Mouse (Mus musculus): ENCODE results near the gene Foxo1. TPM values are rescaled to one million over a fixed set of nuclear protein-coding genes. Genes with fewer than 3 reads are reported as not detected.

Foxo1 gene
- polyA plus RNA-seq (2015; fragmentation: Nextera tagmentation; extraction: Ambion mirVana): 2.8 and 3.1 TPM in 2 replicates

DNA sequence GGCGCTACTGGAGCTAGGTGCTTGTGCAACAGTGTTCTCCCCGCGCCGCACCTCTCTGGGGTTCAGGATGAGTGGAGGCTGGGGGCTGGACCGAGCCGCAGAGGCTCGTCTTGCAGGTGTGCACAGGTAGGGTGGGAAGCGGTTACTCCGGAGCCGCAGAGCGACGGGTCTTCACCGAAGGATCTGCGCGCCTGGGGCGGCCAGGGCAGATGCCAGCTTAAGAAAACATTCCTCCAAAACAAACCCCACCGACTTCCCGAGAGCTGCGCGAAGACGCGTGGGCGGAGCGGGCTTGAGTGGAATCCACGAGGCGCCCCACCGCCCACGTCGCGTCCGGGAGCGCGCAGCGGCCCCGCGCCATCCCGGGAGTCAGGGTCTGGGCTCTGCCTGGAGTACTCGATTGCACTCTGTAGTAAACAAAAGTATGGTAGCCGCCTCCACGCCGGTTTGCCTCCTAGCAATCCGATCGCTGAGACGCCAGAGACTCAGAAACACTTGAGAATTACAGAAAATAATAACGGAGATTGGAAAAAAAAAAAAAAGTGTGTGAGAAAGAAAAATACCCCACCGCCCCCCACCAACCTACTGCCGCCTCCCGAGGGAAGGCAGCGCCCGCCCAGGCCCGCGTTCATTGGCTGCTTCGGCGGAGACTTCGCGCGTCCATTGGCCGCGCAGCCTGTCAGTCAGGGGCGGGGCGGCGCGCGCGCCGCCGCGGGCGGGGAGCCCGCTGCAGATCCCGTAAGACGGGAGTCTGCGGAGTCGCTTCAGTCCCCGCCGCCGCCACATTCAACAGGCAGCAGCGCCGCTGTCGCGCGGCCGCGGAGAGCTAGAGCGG, at the start of gene Foxo1:
TSS of gene Foxo1 (plus strand) at position 685 of the 835 bp plus-strand sequence.
- Histone ChIP-seq H3K27me3 (ENCODE audit: control insufficient read depth, insufficient read depth, low read depth, low read length) (peaks cover 37% of the 10 kb centered on the region), H3K9ac (ENCODE audit: low read depth, low read length) (peak within 1 kb of the TSS; percentile 73), H3K36me3 (ENCODE audit: control insufficient read depth, insufficient read depth, low read length) (no peaks in the 10 kb centered on the region), H3K9me3 (replicated peaks; ENCODE audit: control insufficient read depth, low read length, poor library complexity, severe bottlenecking) (no peaks in the 10 kb centered on the region), H3K4me2 (ENCODE audit: low read length) (peak within 1 kb of the TSS; percentile 82), H3K27ac (ENCODE audit: low read length) (peak within 1 kb of the TSS; percentile 51; the same call in 1 of the 2 replicates), H3K4me1 (ENCODE audit: control insufficient read depth, insufficient read depth, low read length) (peaks cover 15% of the 10 kb centered on the region), H3K4me3 (ENCODE audit: low read depth, low read length) (peak within 1 kb of the TSS; percentile 76)
- ATAC-seq: peak; percentile 96
- under 1% methylated on average over 85 of the region's 85 CpGs for WGBS

DNA sequence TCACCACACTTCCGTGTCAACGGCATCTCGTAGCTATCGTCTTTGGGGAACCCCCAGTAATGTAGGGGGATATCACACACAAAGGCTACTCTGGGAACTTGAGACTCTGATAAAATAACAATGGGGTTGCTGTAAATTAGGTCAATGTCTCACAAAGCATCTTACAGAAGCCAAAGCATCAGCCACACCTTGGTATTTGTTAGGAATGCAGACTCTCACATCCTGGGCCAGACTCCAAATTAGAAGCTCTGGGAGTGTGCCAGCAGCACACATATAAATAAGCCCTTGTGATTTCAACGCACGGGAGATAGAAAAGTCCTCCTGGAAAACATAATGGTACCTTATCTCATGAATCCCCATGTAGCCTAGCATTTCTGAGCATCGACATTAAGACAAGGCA, 49.3 kb upstream of the Foxo1 start:
- no peaks in the 10 kb centered on the region for H3K9me3 ChIP-seq (replicated peaks; ENCODE audit: control insufficient read depth, low read length, poor library complexity, severe bottlenecking)
- no peak overlapping the region for H3K27ac ChIP-seq (ENCODE audit: low read length)
- WGBS: 81% methylated on average over 7 of the region's 7 CpGs
- no peak overlapping the region for H3K9ac ChIP-seq (ENCODE audit: low read depth, low read length)
- no peak overlapping the region for H3K4me2 ChIP-seq (ENCODE audit: low read length)
- no peaks in the 10 kb centered on the region for H3K27me3 ChIP-seq (ENCODE audit: control insufficient read depth, insufficient read depth, low read depth, low read length)
- no peak overlapping the region for H3K4me3 ChIP-seq (ENCODE audit: low read depth, low read length)
- H3K4me1 ChIP-seq (ENCODE audit: control insufficient read depth, insufficient read depth, low read length): no peaks in the 10 kb centered on the region
- ATAC-seq: no peak
- H3K36me3 ChIP-seq (ENCODE audit: control insufficient read depth, insufficient read depth, low read length): no peaks in the 10 kb centered on the region

DNA sequence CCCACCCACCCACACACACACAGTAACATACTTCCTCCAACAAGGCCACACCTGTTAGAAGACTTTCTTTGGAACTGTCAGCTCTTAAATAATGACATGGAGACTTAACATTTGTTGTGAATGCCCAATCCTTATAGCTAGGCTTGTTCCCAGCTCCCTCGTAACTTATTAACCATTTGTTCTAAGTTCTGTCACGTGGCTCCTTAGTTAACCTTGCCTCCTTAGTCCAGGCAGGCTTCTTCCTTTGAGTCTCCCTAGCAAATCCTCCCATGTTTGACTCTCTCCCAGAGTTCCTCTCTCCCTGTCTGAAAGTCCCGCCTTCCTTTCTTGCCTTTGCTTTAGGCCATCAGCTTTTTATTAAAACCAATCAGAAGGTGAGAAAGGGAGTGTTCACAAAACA, 47.1 kb upstream of the Foxo1 start:
- H3K4me3 ChIP-seq (ENCODE audit: low read depth, low read length): no peak overlapping the region
- no peak for ATAC-seq
- 88% methylated on average over 3 of the region's 3 CpGs for WGBS

DNA sequence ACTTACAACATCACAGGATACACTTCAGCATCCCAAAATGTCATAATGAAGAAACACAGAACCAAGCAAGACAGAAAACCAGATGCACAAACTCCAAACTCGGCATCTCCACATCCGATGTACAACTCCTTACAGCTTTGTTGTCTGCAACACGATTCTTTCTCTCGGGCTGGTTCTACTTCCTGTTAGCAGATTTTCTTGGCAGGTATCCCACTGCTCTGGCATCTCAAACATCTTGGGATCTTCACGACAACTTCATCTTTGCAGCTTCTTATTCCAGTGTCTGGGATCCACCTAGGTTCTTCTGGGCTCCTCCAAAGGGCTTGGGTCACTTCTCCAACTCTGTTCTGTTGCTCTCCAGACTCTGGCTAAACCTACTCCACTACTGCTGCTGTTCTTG, 46.2 kb upstream of the Foxo1 start:
- Histone ChIP-seq H3K27ac (ENCODE audit: low read length) (no peak overlapping the region), H3K9me3 (replicated peaks; ENCODE audit: control insufficient read depth, low read length, poor library complexity, severe bottlenecking) (no peaks in the 10 kb centered on the region), H3K4me3 (ENCODE audit: low read depth, low read length) (no peak overlapping the region), H3K27me3 (ENCODE audit: control insufficient read depth, insufficient read depth, low read depth, low read length) (no peaks in the 10 kb centered on the region), H3K4me1 (ENCODE audit: control insufficient read depth, insufficient read depth, low read length) (no peaks in the 10 kb centered on the region), H3K9ac (ENCODE audit: low read depth, low read length) (no peak overlapping the region), H3K4me2 (ENCODE audit: low read length) (no peak overlapping the region), H3K36me3 (ENCODE audit: control insufficient read depth, insufficient read depth, low read length) (no peaks in the 10 kb centered on the region)
- no peak for ATAC-seq
- WGBS: 84% methylated on average over 5 of the region's 5 CpGs

More for the DNA sequence above, 47.1 kb upstream of the Foxo1 start:
- H3K27me3 ChIP-seq (ENCODE audit: control insufficient read depth, insufficient read depth, low read depth, low read length): no peaks in the 10 kb centered on the region
- H3K4me2 ChIP-seq (ENCODE audit: low read length): no peak overlapping the region
- no peaks in the 10 kb centered on the region for H3K36me3 ChIP-seq (ENCODE audit: control insufficient read depth, insufficient read depth, low read length)
- no peak overlapping the region for H3K9ac ChIP-seq (ENCODE audit: low read depth, low read length)
- no peaks in the 10 kb centered on the region for H3K4me1 ChIP-seq (ENCODE audit: control insufficient read depth, insufficient read depth, low read length)
- no peak overlapping the region for H3K27ac ChIP-seq (ENCODE audit: low read length)
- H3K9me3 ChIP-seq (replicated peaks; ENCODE audit: control insufficient read depth, low read length, poor library complexity, severe bottlenecking): no peaks in the 10 kb centered on the region

DNA sequence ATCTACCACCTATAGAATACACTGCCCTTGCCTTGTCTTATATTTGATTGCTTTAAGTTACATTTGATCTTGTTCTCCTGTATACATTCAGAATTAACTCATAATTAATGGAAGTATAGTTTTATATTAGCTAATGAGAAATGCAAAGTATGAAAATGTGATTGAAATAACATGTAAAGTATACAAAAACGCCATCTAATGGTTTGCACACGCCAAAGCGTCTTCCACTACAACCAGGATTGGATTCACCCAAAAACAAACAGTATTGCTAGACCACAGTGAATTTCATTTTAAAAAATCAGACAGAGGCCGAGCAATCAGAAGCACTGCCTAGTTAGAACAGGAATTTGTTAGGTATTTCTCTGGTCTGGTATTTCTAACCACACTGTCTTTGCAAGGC, 31.6 kb upstream of the Foxo1 start:
- ATAC-seq: no peak
- Histone ChIP-seq H3K27ac (ENCODE audit: low read length) (no peak overlapping the region), H3K4me2 (ENCODE audit: low read length) (no peak overlapping the region), H3K9ac (ENCODE audit: low read depth, low read length) (no peak overlapping the region), H3K4me1 (ENCODE audit: control insufficient read depth, insufficient read depth, low read length) (no peaks in the 10 kb centered on the region), H3K9me3 (replicated peaks; ENCODE audit: control insufficient read depth, low read length, poor library complexity, severe bottlenecking) (no peaks in the 10 kb centered on the region), H3K4me3 (ENCODE audit: low read depth, low read length) (no peak overlapping the region), H3K36me3 (ENCODE audit: control insufficient read depth, insufficient read depth, low read length) (no peaks in the 10 kb centered on the region), H3K27me3 (ENCODE audit: control insufficient read depth, insufficient read depth, low read depth, low read length) (no peaks in the 10 kb centered on the region)
- WGBS: 81% methylated on average over 4 of the region's 4 CpGs

DNA sequence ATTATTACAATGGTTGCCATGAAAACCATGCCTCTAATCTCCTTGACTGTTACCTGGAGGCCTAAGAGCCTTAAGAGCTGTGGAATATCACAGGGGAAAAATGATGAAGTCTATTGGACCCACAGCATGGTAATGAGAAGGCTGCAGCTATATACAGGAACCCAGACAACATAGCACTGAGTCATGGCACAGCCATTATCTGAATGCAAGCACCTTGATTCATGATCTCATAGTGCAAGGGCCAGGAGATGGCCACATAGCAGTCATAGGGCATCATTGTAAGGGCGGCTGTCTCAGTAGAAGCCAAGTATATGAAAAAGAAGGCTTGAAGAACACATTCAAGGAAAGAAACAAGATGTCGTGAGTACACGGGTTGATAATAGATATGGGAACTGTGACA, 31.0 kb upstream of the Foxo1 start:
- no peak overlapping the region for H3K4me2 ChIP-seq (ENCODE audit: low read length)
- H3K27me3 ChIP-seq (ENCODE audit: control insufficient read depth, insufficient read depth, low read depth, low read length): no peaks in the 10 kb centered on the region
- no peak overlapping the region for H3K4me3 ChIP-seq (ENCODE audit: low read depth, low read length)
- H3K27ac ChIP-seq (ENCODE audit: low read length): no peak overlapping the region
- 94% methylated on average over 3 of the region's 3 CpGs for WGBS
- H3K9me3 ChIP-seq (replicated peaks; ENCODE audit: control insufficient read depth, low read length, poor library complexity, severe bottlenecking): no peaks in the 10 kb centered on the region
- 0 out of 2 replicates have a peak, but pooled peaks have one; percentile 51 for ATAC-seq
- no peaks in the 10 kb centered on the region for H3K4me1 ChIP-seq (ENCODE audit: control insufficient read depth, insufficient read depth, low read length)
- no peaks in the 10 kb centered on the region for H3K36me3 ChIP-seq (ENCODE audit: control insufficient read depth, insufficient read depth, low read length)
- no peak overlapping the region for H3K9ac ChIP-seq (ENCODE audit: low read depth, low read length)

DNA sequence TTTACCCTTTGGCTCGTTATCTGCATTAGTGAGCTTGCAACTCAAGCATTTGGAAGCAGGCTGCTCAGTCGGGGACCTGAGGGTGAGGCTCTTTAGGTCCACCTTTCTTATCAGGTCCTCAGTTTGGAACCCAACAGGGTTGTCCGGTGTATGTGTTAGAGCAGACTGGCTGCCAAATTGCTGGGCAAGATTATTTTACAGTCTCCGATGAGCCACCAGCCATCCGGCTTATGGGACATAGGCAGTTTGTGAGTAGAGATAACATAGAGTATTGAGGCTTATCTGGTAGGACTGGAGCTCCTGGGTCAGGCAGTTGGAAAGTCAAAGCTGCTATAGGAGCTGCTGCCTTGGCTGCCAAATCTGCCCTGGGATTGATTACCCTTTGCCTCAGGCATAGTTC, 27.1 kb upstream of the Foxo1 start:
- WGBS: 82% methylated on average over 5 of the region's 5 CpGs

DNA sequence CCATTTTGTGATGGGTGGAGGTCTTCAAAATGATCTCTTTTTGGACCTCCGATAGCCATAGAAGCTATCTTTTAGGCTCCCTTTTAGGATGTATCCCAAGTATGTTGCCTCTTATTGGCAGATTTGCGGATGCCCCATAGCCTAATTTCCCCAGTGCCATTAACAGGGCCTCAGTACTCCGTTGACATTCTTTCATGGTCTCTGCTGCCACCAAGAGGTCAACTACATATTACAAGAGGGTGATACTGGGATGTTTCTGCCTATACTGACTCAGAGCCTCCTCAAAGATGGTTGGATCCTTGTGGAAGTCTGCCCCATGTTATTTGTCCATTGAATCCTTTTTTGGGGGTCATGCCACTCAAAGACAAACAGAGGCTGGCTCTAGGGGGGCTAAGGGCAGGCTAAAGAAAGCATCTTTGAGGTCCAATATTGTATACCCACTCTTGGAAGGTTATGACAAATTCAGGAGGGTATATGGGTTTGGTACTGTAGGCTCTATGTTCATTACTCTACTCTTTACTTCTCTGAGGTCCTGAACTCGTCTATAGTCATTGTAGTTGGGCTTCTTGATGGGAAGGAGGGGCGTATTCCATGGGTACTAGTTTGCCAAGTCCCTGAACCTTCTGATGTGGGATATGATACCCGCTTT, 25.6 kb upstream of the Foxo1 start:
- 40% methylated on average over 6 of the region's 6 CpGs for WGBS
- Histone ChIP-seq H3K4me3 (ENCODE audit: low read depth, low read length) (no peak overlapping the region), H3K4me1 (ENCODE audit: control insufficient read depth, insufficient read depth, low read length) (no peaks in the 10 kb centered on the region), H3K9me3 (replicated peaks; ENCODE audit: control insufficient read depth, low read length, poor library complexity, severe bottlenecking) (no peaks in the 10 kb centered on the region), H3K36me3 (ENCODE audit: control insufficient read depth, insufficient read depth, low read length) (no peaks in the 10 kb centered on the region), H3K27me3 (ENCODE audit: control insufficient read depth, insufficient read depth, low read depth, low read length) (no peaks in the 10 kb centered on the region), H3K4me2 (ENCODE audit: low read length) (no peak overlapping the region), H3K9ac (ENCODE audit: low read depth, low read length) (no peak overlapping the region), H3K27ac (ENCODE audit: low read length) (no peak overlapping the region)
- ATAC-seq: peak; percentile 84

More for the DNA sequence above, 27.1 kb upstream of the Foxo1 start:
- no peaks in the 10 kb centered on the region for H3K36me3 ChIP-seq (ENCODE audit: control insufficient read depth, insufficient read depth, low read length)
- no peak overlapping the region for H3K4me2 ChIP-seq (ENCODE audit: low read length)
- H3K27me3 ChIP-seq (ENCODE audit: control insufficient read depth, insufficient read depth, low read depth, low read length): no peaks in the 10 kb centered on the region
- H3K9me3 ChIP-seq (replicated peaks; ENCODE audit: control insufficient read depth, low read length, poor library complexity, severe bottlenecking): no peaks in the 10 kb centered on the region
- no peak for ATAC-seq
- no peak overlapping the region for H3K9ac ChIP-seq (ENCODE audit: low read depth, low read length)
- H3K27ac ChIP-seq (ENCODE audit: low read length): no peak overlapping the region
- H3K4me1 ChIP-seq (ENCODE audit: control insufficient read depth, insufficient read depth, low read length): no peaks in the 10 kb centered on the region
- H3K4me3 ChIP-seq (ENCODE audit: low read depth, low read length): no peak overlapping the region

Measured in midbrain, embryonic 16.5 days (tissue).